Mouse (Mus musculus): ENCODE results near the gene Cep350. TPM values are rescaled to one million over a fixed set of nuclear protein-coding genes. Genes with fewer than 3 reads are reported as not detected.

Gene Cep350
- polyA plus RNA-seq (2015; fragmentation: Nextera tagmentation; extraction: Ambion mirVana): 7.1 and 9.0 TPM in 2 replicates

DNA sequence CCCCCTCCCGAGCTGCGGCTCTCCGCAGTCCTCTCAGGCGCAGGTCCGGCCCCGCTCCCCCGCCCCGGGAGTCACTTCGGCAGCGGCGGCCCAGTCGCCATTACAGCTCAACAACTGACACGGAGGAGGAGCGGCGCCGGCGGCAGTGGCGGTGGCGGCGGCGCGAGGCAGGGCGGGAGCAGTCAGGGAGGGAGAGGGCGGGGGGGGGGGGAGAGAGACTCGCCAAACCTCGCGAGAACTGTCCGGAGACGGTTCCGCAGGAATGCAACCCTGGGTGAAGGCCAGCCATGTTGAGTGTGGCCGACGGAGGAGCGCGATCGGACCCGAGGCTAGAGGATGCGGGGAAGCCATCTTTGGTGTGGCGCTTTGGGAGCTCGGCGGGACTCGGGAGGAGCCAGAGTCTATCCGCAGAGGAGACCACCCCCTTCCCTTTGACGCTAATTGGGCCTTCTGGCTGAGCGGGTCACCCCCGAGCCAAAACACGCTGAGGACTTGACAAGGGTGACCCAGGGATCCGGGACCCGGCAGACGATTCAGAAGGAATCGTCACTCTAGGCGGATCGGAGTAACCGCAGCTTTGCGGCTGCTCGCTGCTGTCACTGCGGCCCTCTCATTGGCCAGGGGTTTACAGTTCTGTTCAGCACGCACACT is at the start of gene Cep350:
Cep350 (minus strand) TSS at position 188 of the 651 bp plus-strand sequence.
- peak within 1 kb of the TSS; percentile 83 for H3K4me2 ChIP-seq (replicated peaks; ENCODE audit: low read depth)
- H3K36me3 ChIP-seq (ENCODE audit: control insufficient read depth, insufficient read depth, low read length): no peaks in the 10 kb centered on the region
- ATAC-seq (ENCODE audit: low FRiP score, low TSS enrichment): peak; percentile 99
- no peaks in the 10 kb centered on the region for H3K27me3 ChIP-seq (ENCODE audit: control insufficient read depth, insufficient read depth, low read length)
- peak within 1 kb of the TSS; percentile 97 for H3K27ac ChIP-seq (replicated peaks)
- no peaks in the 10 kb centered on the region for H3K9me3 ChIP-seq (ENCODE audit: control insufficient read depth, low read length)
- H3K4me3 ChIP-seq (ENCODE audit: low read depth, low read length): peak within 1 kb of the TSS; percentile 99
- DNase-seq (ENCODE audit: low spot score): peak; percentile 98
- peak within 1 kb of the TSS; percentile 99 for H3K9ac ChIP-seq (ENCODE audit: low read length)
- under 1% methylated on average over 47 of the region's 57 CpGs for WGBS
- H3K4me1 ChIP-seq (replicated peaks; ENCODE audit: control insufficient read depth, insufficient read depth): no peaks in the 10 kb centered on the region
- TF ChIP-seq EP300 (optimal IDR thresholded peaks at IDR 0.05) (peak; percentile 97), CTCF (IDR thresholded peaks at IDR 0.05; ENCODE audit: low read depth) (peak; percentile 2; the same call in 1 of the 2 replicates)

DNA sequence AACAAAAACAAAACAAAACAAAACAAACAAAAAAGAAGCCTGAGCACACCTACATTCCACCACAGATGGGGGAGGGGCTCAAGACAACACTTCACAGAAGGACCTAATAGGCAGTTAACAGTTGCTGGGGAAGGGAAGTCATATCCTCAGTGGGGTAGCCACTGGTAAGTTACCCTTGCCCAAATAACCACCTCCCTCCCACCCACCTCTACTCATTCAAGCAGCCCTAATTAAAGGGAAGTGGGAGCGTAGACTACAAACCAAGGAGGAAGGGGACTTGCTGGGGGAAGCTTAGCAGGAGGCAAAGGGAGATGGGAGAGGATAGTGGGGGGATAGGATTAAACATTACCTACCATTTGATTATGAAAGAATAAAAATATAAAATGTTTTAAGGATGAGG is 47.3 kb upstream of the Cep350 start:
- Histone ChIP-seq H3K27me3 (ENCODE audit: control insufficient read depth, insufficient read depth, low read length) (no peaks in the 10 kb centered on the region), H3K27ac (replicated peaks) (no peak overlapping the region), H3K36me3 (ENCODE audit: control insufficient read depth, insufficient read depth, low read length) (peaks cover 6% of the 10 kb centered on the region), H3K4me1 (replicated peaks; ENCODE audit: control insufficient read depth, insufficient read depth) (no peaks in the 10 kb centered on the region), H3K9ac (ENCODE audit: low read length) (no peak overlapping the region), H3K4me3 (ENCODE audit: low read depth, low read length) (no peak overlapping the region), H3K9me3 (ENCODE audit: control insufficient read depth, low read length) (no peaks in the 10 kb centered on the region), H3K4me2 (replicated peaks; ENCODE audit: low read depth) (no peak overlapping the region)
- 100% methylated on average over 1 of the region's 1 CpGs for WGBS
- ATAC-seq (ENCODE audit: low FRiP score, low TSS enrichment): no peak
- TF ChIP-seq EP300 (optimal IDR thresholded peaks at IDR 0.05) (no peak), CTCF (IDR thresholded peaks at IDR 0.05; ENCODE audit: low read depth) (no peak)
- no peak for DNase-seq (ENCODE audit: low spot score)

DNA sequence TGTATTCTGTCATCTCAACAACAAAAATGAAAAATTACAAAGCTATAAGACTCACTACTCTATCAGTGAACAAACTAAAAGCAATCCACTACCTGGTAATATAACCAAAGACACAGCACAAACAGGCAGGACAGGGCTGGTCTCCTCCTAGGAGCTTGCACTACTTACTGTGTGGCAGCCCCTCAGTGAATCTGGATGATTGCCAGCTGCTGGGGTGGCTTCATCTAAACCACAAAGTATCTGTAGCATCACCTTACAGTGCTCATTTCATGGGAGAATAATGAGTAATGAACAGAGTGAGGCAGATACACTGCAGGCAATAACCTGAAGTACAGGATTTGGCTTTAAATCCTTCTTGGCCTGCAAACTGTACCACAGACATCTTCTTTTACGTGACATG is 46.7 kb upstream of the Cep350 start:
- H3K4me3 ChIP-seq (ENCODE audit: low read depth, low read length): no peak overlapping the region
- H3K27me3 ChIP-seq (ENCODE audit: control insufficient read depth, insufficient read depth, low read length): no peaks in the 10 kb centered on the region
- no peak overlapping the region for H3K9ac ChIP-seq (ENCODE audit: low read length)
- ATAC-seq (ENCODE audit: low FRiP score, low TSS enrichment): no peak
- no peak overlapping the region for H3K27ac ChIP-seq (replicated peaks)
- H3K4me2 ChIP-seq (replicated peaks; ENCODE audit: low read depth): no peak overlapping the region
- DNase-seq (ENCODE audit: low spot score): no peak
- no peaks in the 10 kb centered on the region for H3K9me3 ChIP-seq (ENCODE audit: control insufficient read depth, low read length)
- no peaks in the 10 kb centered on the region for H3K4me1 ChIP-seq (replicated peaks; ENCODE audit: control insufficient read depth, insufficient read depth)
- WGBS: 86% methylated on average over 1 of the region's 1 CpGs
- H3K36me3 ChIP-seq (ENCODE audit: control insufficient read depth, insufficient read depth, low read length): peaks cover 6% of the 10 kb centered on the region
- TF ChIP-seq EP300 (optimal IDR thresholded peaks at IDR 0.05) (no peak), CTCF (IDR thresholded peaks at IDR 0.05; ENCODE audit: low read depth) (no peak)

DNA sequence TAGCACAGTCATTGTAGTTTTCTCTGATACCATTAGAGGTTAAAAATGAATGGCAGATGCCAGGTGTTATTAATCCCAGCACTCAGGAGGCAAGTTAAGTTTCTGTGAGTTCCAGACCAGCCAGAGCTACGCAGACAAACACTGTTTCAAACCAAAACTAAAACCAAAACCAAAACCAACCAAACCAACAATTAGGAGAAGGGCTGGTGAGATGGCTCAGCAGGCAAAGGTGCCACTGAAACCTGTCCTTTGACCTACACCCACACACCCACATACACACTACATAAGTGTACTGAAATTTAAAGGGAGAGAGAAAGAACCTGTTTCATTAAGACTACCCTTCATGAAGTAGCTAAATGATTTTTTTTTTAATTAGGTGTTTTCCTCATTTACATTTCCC is 35.9 kb upstream of the Cep350 start:
- no peaks in the 10 kb centered on the region for H3K27me3 ChIP-seq (ENCODE audit: control insufficient read depth, insufficient read depth, low read length)
- DNase-seq (ENCODE audit: low spot score): no peak
- ATAC-seq (ENCODE audit: low FRiP score, low TSS enrichment): no peak
- no peak overlapping the region for H3K27ac ChIP-seq (replicated peaks)
- 92% methylated on average over 1 of the region's 1 CpGs for WGBS
- H3K9ac ChIP-seq (ENCODE audit: low read length): no peak overlapping the region
- no peaks in the 10 kb centered on the region for H3K4me1 ChIP-seq (replicated peaks; ENCODE audit: control insufficient read depth, insufficient read depth)
- TF ChIP-seq EP300 (optimal IDR thresholded peaks at IDR 0.05): no peak
- TF ChIP-seq CTCF (IDR thresholded peaks at IDR 0.05; ENCODE audit: low read depth): no peak
- no peak overlapping the region for H3K4me2 ChIP-seq (replicated peaks; ENCODE audit: low read depth)
- H3K4me3 ChIP-seq (ENCODE audit: low read depth, low read length): no peak overlapping the region
- H3K9me3 ChIP-seq (ENCODE audit: control insufficient read depth, low read length): no peaks in the 10 kb centered on the region
- H3K36me3 ChIP-seq (ENCODE audit: control insufficient read depth, insufficient read depth, low read length): peaks cover 19% of the 10 kb centered on the region

DNA sequence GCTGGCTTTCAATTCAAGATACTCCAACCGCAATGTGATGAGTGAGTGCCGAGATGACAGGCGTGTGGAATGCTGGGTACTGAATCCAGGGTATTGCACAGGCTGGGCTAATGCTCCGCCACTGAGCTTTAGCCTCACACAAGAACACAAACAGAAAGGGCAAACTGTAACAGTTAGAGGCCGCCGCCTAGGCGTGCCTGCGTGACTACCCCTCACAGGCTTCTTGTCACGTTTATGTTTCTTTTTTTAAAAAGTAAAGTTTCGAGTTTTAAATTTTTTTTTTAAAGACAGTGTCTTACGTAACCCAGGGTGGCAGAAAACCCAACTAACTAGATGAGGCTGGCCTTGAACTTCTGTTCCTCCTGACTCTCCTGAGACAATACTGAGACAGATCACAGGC is 32.9 kb upstream of the Cep350 start:
- no peak overlapping the region for H3K4me2 ChIP-seq (replicated peaks; ENCODE audit: low read depth)
- H3K36me3 ChIP-seq (ENCODE audit: control insufficient read depth, insufficient read depth, low read length): peaks cover 15% of the 10 kb centered on the region
- H3K9ac ChIP-seq (ENCODE audit: low read length): no peak overlapping the region
- no peaks in the 10 kb centered on the region for H3K27me3 ChIP-seq (ENCODE audit: control insufficient read depth, insufficient read depth, low read length)
- no peak for TF ChIP-seq CTCF (IDR thresholded peaks at IDR 0.05; ENCODE audit: low read depth)
- ATAC-seq (ENCODE audit: low FRiP score, low TSS enrichment) (no peak), DNase-seq (ENCODE audit: low spot score) (no peak)
- WGBS: 84% methylated on average over 11 of the region's 11 CpGs
- no peaks in the 10 kb centered on the region for H3K4me1 ChIP-seq (replicated peaks; ENCODE audit: control insufficient read depth, insufficient read depth)
- no peaks in the 10 kb centered on the region for H3K9me3 ChIP-seq (ENCODE audit: control insufficient read depth, low read length)
- H3K4me3 ChIP-seq (ENCODE audit: low read depth, low read length): no peak overlapping the region
- H3K27ac ChIP-seq (replicated peaks): no peak overlapping the region

DNA sequence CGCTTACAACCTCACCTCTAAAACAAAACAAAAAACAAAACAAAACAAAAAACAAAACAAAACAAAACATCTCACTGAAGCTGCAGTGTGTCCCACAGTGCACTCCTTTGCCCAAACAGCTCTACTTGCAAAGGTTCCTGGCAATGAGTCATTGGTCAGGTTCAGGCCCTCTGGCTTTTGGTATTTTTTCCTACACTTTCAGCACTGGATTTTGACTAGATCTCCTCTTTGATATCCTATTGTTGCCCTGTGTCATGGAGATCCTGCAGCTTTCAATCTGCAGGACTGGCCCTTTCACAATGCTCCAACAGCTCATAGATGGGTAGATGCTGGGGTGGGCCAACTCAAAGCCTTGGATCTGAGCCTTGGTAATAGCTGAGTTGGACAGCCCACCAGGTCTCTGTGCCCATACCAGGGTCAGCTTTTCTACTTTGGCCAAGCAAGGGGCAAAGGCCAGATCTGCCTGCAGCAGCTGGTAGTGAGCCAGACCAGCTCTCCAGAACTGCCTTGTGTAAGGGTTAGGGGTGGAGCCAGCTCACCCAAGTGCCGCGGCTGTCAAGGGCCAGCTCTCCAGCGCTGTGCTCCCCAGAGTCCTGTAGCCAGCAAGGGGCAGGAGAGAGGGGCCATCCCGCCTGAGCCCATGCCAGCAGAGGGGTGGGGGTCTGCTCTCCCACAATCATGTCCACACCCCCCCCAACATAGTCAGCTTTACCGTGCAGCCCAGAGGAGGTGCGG is 30.3 kb upstream of the Cep350 start:
- Histone ChIP-seq H3K4me1 (replicated peaks; ENCODE audit: control insufficient read depth, insufficient read depth) (no peaks in the 10 kb centered on the region), H3K4me3 (ENCODE audit: low read depth, low read length) (no peak overlapping the region), H3K9ac (ENCODE audit: low read length) (no peak overlapping the region), H3K36me3 (ENCODE audit: control insufficient read depth, insufficient read depth, low read length) (peaks cover 8% of the 10 kb centered on the region), H3K9me3 (ENCODE audit: control insufficient read depth, low read length) (no peaks in the 10 kb centered on the region), H3K27me3 (ENCODE audit: control insufficient read depth, insufficient read depth, low read length) (no peaks in the 10 kb centered on the region), H3K27ac (replicated peaks) (no peak overlapping the region), H3K4me2 (replicated peaks; ENCODE audit: low read depth) (no peak overlapping the region)
- DNase-seq (ENCODE audit: low spot score) (peak; percentile 24), ATAC-seq (ENCODE audit: low FRiP score, low TSS enrichment) (peak; percentile 51)
- no peak for TF ChIP-seq CTCF (IDR thresholded peaks at IDR 0.05; ENCODE audit: low read depth)
- no peak for TF ChIP-seq EP300 (optimal IDR thresholded peaks at IDR 0.05)
- WGBS: 78% methylated on average over 7 of the region's 7 CpGs
